Mouse (Mus musculus): ENCODE results near the gene Zfp819. TPM values are rescaled to one million over a fixed set of nuclear protein-coding genes. Genes with fewer than 3 reads are reported as not detected.

Gene Zfp819
- polyA plus RNA-seq, 1 experiment from 2014 or later, result 0.27 TPM

DNA sequence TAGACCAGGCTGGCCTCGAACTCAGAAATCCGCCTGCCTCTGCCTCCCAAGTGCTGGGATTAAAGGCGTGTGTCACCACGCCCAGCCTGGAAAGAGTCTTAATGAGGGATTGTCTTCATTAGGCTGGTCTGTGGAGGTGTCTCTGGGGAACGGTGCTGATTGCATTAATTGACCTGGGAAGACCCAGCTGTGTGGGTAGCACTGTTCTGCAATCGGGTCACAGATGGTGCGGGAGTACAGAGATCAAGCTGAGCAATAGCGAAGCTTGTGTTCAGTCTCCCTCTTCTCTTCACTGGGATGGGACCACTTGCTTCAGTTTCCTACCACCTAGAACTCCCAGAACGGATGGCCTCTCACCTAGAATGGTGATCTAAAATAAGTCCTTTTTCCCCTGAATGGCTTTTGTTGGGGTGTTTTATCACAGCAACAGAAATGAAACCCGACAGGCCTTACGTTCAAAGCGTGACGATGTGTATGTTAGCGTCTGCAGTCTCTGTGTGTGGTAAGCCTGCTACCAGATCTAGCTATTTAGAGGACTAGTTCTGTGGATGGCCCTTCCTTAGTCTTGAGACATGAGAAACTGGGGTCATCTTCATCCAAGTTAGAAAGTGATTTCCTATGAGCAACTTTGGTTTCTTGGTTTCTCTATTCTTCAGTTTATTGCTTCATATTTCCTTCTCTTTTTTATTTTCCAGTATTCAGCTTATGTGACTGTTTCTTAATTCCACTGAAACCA is 7.0 kb downstream of the Zfp819 start:
- ATAC-seq (ENCODE audit: low FRiP score, low read depth), result no peak
- Histone ChIP-seq H3K4me2 (replicated peaks) (no peak overlapping the region), H3K27me3 (no peaks in the 10 kb centered on the region), H3K4me1 (no peaks in the 10 kb centered on the region), H3K36me3 (no peaks in the 10 kb centered on the region), H3K9me3 (no peaks in the 10 kb centered on the region), H3K27ac (no peak overlapping the region), H3K4me3 (no peak overlapping the region), H3K9ac (no peak overlapping the region)
- 89% methylated on average over 14 of the region's 14 CpGs for WGBS

GRCm38 (mm10) chr7:43622927-43623326 is 16.0 kb downstream of the Zfp819 start:
- H3K4me2 ChIP-seq (replicated peaks), result no peak overlapping the region
- no peak for ATAC-seq (ENCODE audit: low FRiP score, low read depth)
- no peak overlapping the region for H3K4me3 ChIP-seq
- no peak overlapping the region for H3K9ac ChIP-seq
- H3K4me1 ChIP-seq, result no peaks in the 10 kb centered on the region
- H3K36me3 ChIP-seq, result no peaks in the 10 kb centered on the region
- 83% methylated on average over 7 of the region's 7 CpGs for WGBS
- H3K27me3 ChIP-seq, result no peaks in the 10 kb centered on the region
- no peaks in the 10 kb centered on the region for H3K9me3 ChIP-seq
- no peak overlapping the region for H3K27ac ChIP-seq

DNA sequence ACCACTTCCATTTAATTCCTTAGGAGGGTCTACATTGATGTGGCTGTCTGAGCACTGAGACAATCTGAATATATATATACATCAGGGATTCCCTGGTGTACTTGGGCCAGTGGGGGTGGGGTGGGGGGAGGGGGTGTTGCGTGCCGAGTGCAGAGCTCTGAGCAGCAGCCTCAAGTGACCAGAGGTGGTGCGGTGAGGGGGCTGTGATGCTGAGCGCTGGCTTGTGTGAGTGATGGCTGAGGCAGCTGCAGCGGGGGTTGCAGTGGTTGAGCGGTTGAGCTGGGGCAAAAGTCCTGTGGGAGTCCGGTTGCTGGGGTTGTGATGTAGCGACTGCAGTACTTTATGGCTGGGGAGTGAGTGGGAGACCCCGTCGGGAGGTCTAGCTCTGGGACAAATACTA is 16.9 kb downstream of the Zfp819 start:
- ATAC-seq (ENCODE audit: low FRiP score, low read depth), result no peak; the same call in 1 of the 2 replicates
- Histone ChIP-seq H3K4me1 (no peaks in the 10 kb centered on the region), H3K36me3 (no peaks in the 10 kb centered on the region), H3K9me3 (no peaks in the 10 kb centered on the region), H3K4me2 (replicated peaks) (peak overlapping the region; percentile 38), H3K9ac (no peak overlapping the region), H3K27ac (no peak overlapping the region), H3K4me3 (no peak overlapping the region), H3K27me3 (no peaks in the 10 kb centered on the region)
- WGBS, result 10% methylated on average over 10 of the region's 10 CpGs

GRCm38 (mm10) chr7:43625065-43625464 is 18.1 kb downstream of the Zfp819 start:
- H3K27me3 ChIP-seq, result no peaks in the 10 kb centered on the region
- H3K36me3 ChIP-seq, result no peaks in the 10 kb centered on the region
- H3K27ac ChIP-seq, result no peak overlapping the region
- no peak for ATAC-seq (ENCODE audit: low FRiP score, low read depth)
- no peak overlapping the region for H3K4me3 ChIP-seq
- WGBS, result 47% methylated on average over 2 of the region's 3 CpGs
- no peak overlapping the region for H3K4me2 ChIP-seq (replicated peaks)
- no peaks in the 10 kb centered on the region for H3K4me1 ChIP-seq
- no peaks in the 10 kb centered on the region for H3K9me3 ChIP-seq
- no peak overlapping the region for H3K9ac ChIP-seq

DNA sequence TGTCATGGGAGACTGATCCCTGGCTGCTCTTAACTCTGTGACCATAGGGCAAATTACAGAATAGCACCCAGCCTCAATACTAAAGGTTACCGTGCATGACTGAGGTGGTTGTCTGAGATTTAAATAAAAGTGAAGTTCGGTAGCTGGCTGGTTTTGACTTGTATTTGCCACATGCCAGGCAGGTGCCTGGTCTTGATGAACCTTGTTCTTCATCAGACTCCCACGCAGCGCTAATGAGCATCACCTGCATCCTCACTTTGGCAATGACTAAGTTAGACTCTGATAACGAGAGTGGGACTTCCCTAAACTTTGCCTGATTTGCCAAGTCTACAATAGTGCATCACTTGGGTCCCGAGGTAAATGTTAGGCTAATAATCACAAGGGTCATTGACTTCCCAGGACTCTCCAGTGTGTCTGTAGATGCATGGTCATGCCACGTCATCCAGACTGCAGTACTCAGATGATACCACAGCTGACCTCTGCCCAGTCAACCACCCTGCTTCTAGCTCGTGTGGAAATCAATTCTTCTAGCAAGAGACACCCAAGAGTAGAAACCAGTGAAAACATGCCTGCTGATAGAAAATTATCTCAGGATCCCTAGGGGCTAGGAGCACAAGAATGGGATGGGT is 18.9 kb downstream of the Zfp819 start:
- no peak overlapping the region for H3K27ac ChIP-seq
- H3K9me3 ChIP-seq, result no peaks in the 10 kb centered on the region
- no peaks in the 10 kb centered on the region for H3K36me3 ChIP-seq
- 81% methylated on average over 8 of the region's 8 CpGs for WGBS
- no peak for ATAC-seq (ENCODE audit: low FRiP score, low read depth)
- H3K27me3 ChIP-seq, result no peaks in the 10 kb centered on the region
- H3K4me3 ChIP-seq, result no peak overlapping the region
- no peaks in the 10 kb centered on the region for H3K4me1 ChIP-seq
- no peak overlapping the region for H3K4me2 ChIP-seq (replicated peaks)
- no peak overlapping the region for H3K9ac ChIP-seq

- no peaks in the 10 kb centered on the region for H3K27me3 ChIP-seq
Observed at GRCm38 (mm10) chr7:43633940-43634339, 27.0 kb downstream of the Zfp819 start.

DNA sequence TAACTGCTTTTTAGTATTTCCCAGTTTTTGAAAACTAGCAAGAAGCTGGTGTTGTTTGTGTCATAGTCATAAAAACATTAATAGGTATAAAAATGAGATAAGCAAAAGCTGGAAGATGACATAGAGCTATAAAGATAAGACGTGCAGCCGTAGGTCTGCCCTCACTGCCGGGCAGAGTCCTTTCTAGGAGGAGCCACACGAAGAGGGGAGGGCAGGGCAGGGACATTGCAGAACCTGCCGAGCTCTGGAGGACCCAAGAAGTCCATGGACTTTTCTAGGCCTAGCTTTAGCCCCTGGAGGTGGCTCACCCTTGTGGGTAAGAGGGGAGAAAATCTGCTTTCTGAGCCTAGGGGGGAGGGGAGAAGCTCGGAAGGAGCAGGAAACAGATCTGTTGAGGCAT is 27.5 kb downstream of the Zfp819 start, which contains the start of gene Ceacam18:
Gene Ceacam18, plus strand, starts transcription at position 208 of the 400 bp plus-strand sequence.
- H3K4me2 ChIP-seq (replicated peaks), result no peak within 1 kb of the TSS
- H3K9ac ChIP-seq, result no peak within 1 kb of the TSS
- no peaks in the 10 kb centered on the region for H3K9me3 ChIP-seq
- no peaks in the 10 kb centered on the region for H3K36me3 ChIP-seq
- no peak for ATAC-seq (ENCODE audit: low FRiP score, low read depth)
- no peaks in the 10 kb centered on the region for H3K4me1 ChIP-seq
- 63% methylated on average over 6 of the region's 6 CpGs for WGBS
- H3K4me3 ChIP-seq, result no peak within 1 kb of the TSS
- H3K27me3 ChIP-seq, result no peaks in the 10 kb centered on the region
- no peak within 1 kb of the TSS for H3K27ac ChIP-seq

More at GRCm38 (mm10) chr7:43633940-43634339, 27.0 kb downstream of the Zfp819 start:
- Histone ChIP-seq H3K27ac (no peak overlapping the region), H3K9me3 (no peaks in the 10 kb centered on the region), H3K4me3 (no peak overlapping the region), H3K9ac (no peak overlapping the region), H3K4me1 (no peaks in the 10 kb centered on the region), H3K36me3 (no peaks in the 10 kb centered on the region), H3K4me2 (replicated peaks) (no peak overlapping the region)
- WGBS, result 66% methylated on average over 4 of the region's 4 CpGs
- no peak for ATAC-seq (ENCODE audit: low FRiP score, low read depth)

GRCm38 (mm10) chr7:43636194-43636593 is 29.2 kb downstream of the Zfp819 start:
- H3K27ac ChIP-seq, result no peak overlapping the region
- WGBS, result 58% methylated on average over 2 of the region's 2 CpGs
- H3K36me3 ChIP-seq, result no peaks in the 10 kb centered on the region
- H3K4me1 ChIP-seq, result no peaks in the 10 kb centered on the region
- no peak for ATAC-seq (ENCODE audit: low FRiP score, low read depth)
- no peak overlapping the region for H3K9ac ChIP-seq
- no peaks in the 10 kb centered on the region for H3K9me3 ChIP-seq
- no peaks in the 10 kb centered on the region for H3K27me3 ChIP-seq
- no peak overlapping the region for H3K4me2 ChIP-seq (replicated peaks)
- H3K4me3 ChIP-seq, result no peak overlapping the region

GRCm38 (mm10) chr7:43637118-43637517 is 30.1 kb downstream of the Zfp819 start:
- H3K4me1 ChIP-seq, result no peaks in the 10 kb centered on the region
- no peak overlapping the region for H3K9ac ChIP-seq
- ATAC-seq (ENCODE audit: low FRiP score, low read depth), result no peak
- no peak overlapping the region for H3K27ac ChIP-seq
- no peak overlapping the region for H3K4me3 ChIP-seq
- H3K9me3 ChIP-seq, result no peaks in the 10 kb centered on the region
- H3K4me2 ChIP-seq (replicated peaks), result no peak overlapping the region
- no peaks in the 10 kb centered on the region for H3K36me3 ChIP-seq
- no peaks in the 10 kb centered on the region for H3K27me3 ChIP-seq
- WGBS, result 86% methylated on average over 1 of the region's 1 CpGs

GRCm38 (mm10) chr7:43642587-43642986 is 35.6 kb downstream of the Zfp819 start:
- Histone ChIP-seq H3K4me3 (no peak overlapping the region), H3K27me3 (no peaks in the 10 kb centered on the region), H3K9me3 (0 out of 2 replicates have a peak, but pooled peaks cover 7% of the 10 kb centered on the region), H3K4me2 (replicated peaks) (no peak overlapping the region), H3K9ac (no peak overlapping the region), H3K27ac (no peak overlapping the region), H3K36me3 (no peaks in the 10 kb centered on the region), H3K4me1 (no peaks in the 10 kb centered on the region)
- WGBS, result 85% methylated on average over 5 of the region's 5 CpGs
- no peak for ATAC-seq (ENCODE audit: low FRiP score, low read depth)

- H3K36me3 ChIP-seq, result no peaks in the 10 kb centered on the region
- no peaks in the 10 kb centered on the region for H3K4me1 ChIP-seq
- H3K27ac ChIP-seq, result no peak overlapping the region
- no peak overlapping the region for H3K4me2 ChIP-seq (replicated peaks)
- no peak overlapping the region for H3K4me3 ChIP-seq
- H3K9me3 ChIP-seq, result 0 out of 2 replicates have a peak, but pooled peaks cover 7% of the 10 kb centered on the region
- ATAC-seq (ENCODE audit: low FRiP score, low read depth), result no peak
- H3K9ac ChIP-seq, result no peak overlapping the region
- no peaks in the 10 kb centered on the region for H3K27me3 ChIP-seq
- WGBS, result 77% methylated on average over 17 of the region's 17 CpGs
Observed at GRCm38 (mm10) chr7:43643046-43643652, 36.2 kb downstream of the Zfp819 start.

DNA sequence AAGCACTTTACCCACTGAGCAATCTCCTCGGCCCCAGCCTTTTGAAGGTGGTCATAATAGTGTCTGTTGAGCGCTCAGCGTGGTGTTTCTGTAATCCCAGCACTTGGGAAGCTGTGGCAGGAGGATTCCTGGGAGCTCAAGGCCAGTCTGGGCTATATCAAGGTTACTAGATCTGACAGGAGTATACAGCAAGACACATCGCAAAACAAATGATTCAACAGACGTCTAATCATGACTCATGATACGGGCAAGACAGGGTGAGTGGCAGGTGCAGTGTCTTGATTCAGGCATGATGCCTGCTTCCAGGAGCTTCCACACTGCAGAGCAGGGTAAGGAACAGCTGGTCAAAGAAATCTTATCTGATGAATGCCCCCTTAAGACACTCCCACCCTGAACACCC is 45.7 kb downstream of the Zfp819 start:
- Histone ChIP-seq H3K4me2 (replicated peaks) (no peak overlapping the region), H3K27ac (no peak overlapping the region), H3K4me1 (no peaks in the 10 kb centered on the region), H3K36me3 (no peaks in the 10 kb centered on the region), H3K27me3 (no peaks in the 10 kb centered on the region), H3K4me3 (no peak overlapping the region), H3K9ac (no peak overlapping the region), H3K9me3 (0 out of 2 replicates have a peak, but pooled peaks cover 4% of the 10 kb centered on the region)
- ATAC-seq (ENCODE audit: low FRiP score, low read depth), result no peak
- WGBS, result 82% methylated on average over 6 of the region's 6 CpGs

Data from limb, embryonic 13.5 days (tissue).